Mouse (Mus musculus) olfactory bulb, adult 2 months (tissue): ENCODE measurements at regions not wholly inside any gene's neighbourhood (a gene's known extent, or its start where the extent isn't known, plus 50 kb on each side); places are given as distances from the start of the nearest gene placed in this dataset.

ENCODE experiments used
- CTCF ChIP-seq: fragments of 200-500 bp; IDR thresholded peaks from 2 replicates; pipeline ENCODE4 v1.5.1; 2012; ENCODE audit warnings: low read depth, mild to moderate bottlenecking, low read length, moderate library complexity; ENCODE audit not compliant: insufficient read depth
- POLR2A ChIP-seq: fragments of 200-500 bp; IDR thresholded peaks from 2 replicates; pipeline ENCODE4 v1.6.1; 2012; ENCODE audit warnings: mild to moderate bottlenecking, low read depth, low read length, moderate library complexity; ENCODE audit not compliant: insufficient read depth

DNA sequence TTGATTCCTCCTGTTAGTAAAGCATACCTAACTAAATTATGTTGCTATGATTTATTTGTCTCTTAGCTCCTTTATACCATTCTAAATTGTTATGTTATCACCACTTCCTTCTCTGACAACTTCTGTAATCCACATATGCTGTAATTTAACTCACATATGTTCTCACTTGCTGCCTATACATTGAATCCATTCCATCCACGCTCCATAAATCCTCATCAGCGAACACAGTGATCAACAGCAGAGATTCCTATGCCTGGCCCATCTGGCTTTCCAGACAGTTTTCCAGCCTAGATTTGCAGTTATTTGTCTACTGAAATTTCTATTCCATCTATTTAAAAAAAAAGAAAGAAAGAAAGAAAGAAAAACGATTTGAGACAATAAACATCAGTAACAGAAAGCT, 308.4 kb upstream of the Lsamp start:
- no peak for TF ChIP-seq POLR2A
- TF ChIP-seq CTCF = no peak
